Mouse (Mus musculus): ENCODE results near the gene Rsph10b. TPM values are rescaled to one million over a fixed set of nuclear protein-coding genes. Genes with fewer than 3 reads are reported as not detected.

Rsph10b gene
- polyA plus RNA-seq (2011; ENCODE audit: insufficient read depth, insufficient read length, low read depth, missing spikeins), result 2.7 and 4.4 TPM in 2 replicates

GRCm38 (mm10) chr5:143932831-143933230 is at the start of gene Rsph10b:
Gene Rsph10b, plus strand, starts transcription at chr5:143933035.
- Histone ChIP-seq H3K4me3 (ENCODE audit: low read depth, low read length) (peak within 1 kb of the TSS; percentile 34), H3K27ac (ENCODE audit: insufficient read depth, low read length) (no peak within 1 kb of the TSS), H3K27me3 (ENCODE audit: control insufficient read depth, insufficient read depth, low read length, poor library complexity, severe bottlenecking) (no peaks in the 10 kb centered on the region), H3K9ac (ENCODE audit: low read depth, poor library complexity, severe bottlenecking) (no peak within 1 kb of the TSS), H3K9me3 (replicated peaks; ENCODE audit: control insufficient read depth, insufficient read depth, low read length, poor library complexity, severe bottlenecking) (no peaks in the 10 kb centered on the region; the same call in 1 of the 2 replicates), H3K4me1 (ENCODE audit: control insufficient read depth, insufficient read depth, low read length) (no peaks in the 10 kb centered on the region), H3K36me3 (ENCODE audit: control insufficient read depth, insufficient read depth, low read length, poor library complexity, severe bottlenecking) (peaks cover 19% of the 10 kb centered on the region)
- no peak for TF ChIP-seq EP300 (IDR thresholded peaks at IDR 0.05; ENCODE audit: insufficient read depth, low read depth, low read length)
- TF ChIP-seq CTCF (IDR thresholded peaks at IDR 0.05; ENCODE audit: low read depth, low read length), result no peak
- TF ChIP-seq POLR2A (IDR thresholded peaks at IDR 0.05; ENCODE audit: insufficient read depth, low read length), result no peak

- H3K36me3 ChIP-seq (ENCODE audit: control insufficient read depth, insufficient read depth, low read length, poor library complexity, severe bottlenecking), result peaks cover 34% of the 10 kb centered on the region
- H3K9ac ChIP-seq (ENCODE audit: low read depth, poor library complexity, severe bottlenecking), result no peak overlapping the region
- TF ChIP-seq EP300 (IDR thresholded peaks at IDR 0.05; ENCODE audit: insufficient read depth, low read depth, low read length) (no peak), CTCF (IDR thresholded peaks at IDR 0.05; ENCODE audit: low read depth, low read length) (no peak), POLR2A (IDR thresholded peaks at IDR 0.05; ENCODE audit: insufficient read depth, low read length) (no peak)
- H3K9me3 ChIP-seq (replicated peaks; ENCODE audit: control insufficient read depth, insufficient read depth, low read length, poor library complexity, severe bottlenecking), result no peaks in the 10 kb centered on the region
- no peak overlapping the region for H3K4me3 ChIP-seq (ENCODE audit: low read depth, low read length)
- no peaks in the 10 kb centered on the region for H3K4me1 ChIP-seq (ENCODE audit: control insufficient read depth, insufficient read depth, low read length)
- no peak overlapping the region for H3K27ac ChIP-seq (ENCODE audit: insufficient read depth, low read length)
- H3K27me3 ChIP-seq (ENCODE audit: control insufficient read depth, insufficient read depth, low read length, poor library complexity, severe bottlenecking), result no peaks in the 10 kb centered on the region
These were observed 47.6 kb upstream of the Rsph10b start for GRCm38 (mm10) chr5:143885274-143885673.

- no peaks in the 10 kb centered on the region for H3K9me3 ChIP-seq (replicated peaks; ENCODE audit: control insufficient read depth, insufficient read depth, low read length, poor library complexity, severe bottlenecking)
- no peak for TF ChIP-seq CTCF (IDR thresholded peaks at IDR 0.05; ENCODE audit: low read depth, low read length)
- TF ChIP-seq EP300 (IDR thresholded peaks at IDR 0.05; ENCODE audit: insufficient read depth, low read depth, low read length), result no peak
- TF ChIP-seq POLR2A (IDR thresholded peaks at IDR 0.05; ENCODE audit: insufficient read depth, low read length), result no peak
- no peak overlapping the region for H3K4me3 ChIP-seq (ENCODE audit: low read depth, low read length)
- H3K4me1 ChIP-seq (ENCODE audit: control insufficient read depth, insufficient read depth, low read length), result no peaks in the 10 kb centered on the region
- H3K27ac ChIP-seq (ENCODE audit: insufficient read depth, low read length), result no peak overlapping the region
- no peaks in the 10 kb centered on the region for H3K27me3 ChIP-seq (ENCODE audit: control insufficient read depth, insufficient read depth, low read length, poor library complexity, severe bottlenecking)
- H3K36me3 ChIP-seq (ENCODE audit: control insufficient read depth, insufficient read depth, low read length, poor library complexity, severe bottlenecking), result peaks cover 21% of the 10 kb centered on the region
- H3K9ac ChIP-seq (ENCODE audit: low read depth, poor library complexity, severe bottlenecking), result no peak overlapping the region
These were observed 42.1 kb upstream of the Rsph10b start for GRCm38 (mm10) chr5:143890741-143891140.

GRCm38 (mm10) chr5:143892255-143892886 is 40.5 kb upstream of the Rsph10b start:
- Histone ChIP-seq H3K27ac (ENCODE audit: insufficient read depth, low read length) (no peak overlapping the region), H3K4me1 (ENCODE audit: control insufficient read depth, insufficient read depth, low read length) (no peaks in the 10 kb centered on the region), H3K9me3 (replicated peaks; ENCODE audit: control insufficient read depth, insufficient read depth, low read length, poor library complexity, severe bottlenecking) (no peaks in the 10 kb centered on the region), H3K27me3 (ENCODE audit: control insufficient read depth, insufficient read depth, low read length, poor library complexity, severe bottlenecking) (no peaks in the 10 kb centered on the region), H3K4me3 (ENCODE audit: low read depth, low read length) (no peak overlapping the region), H3K36me3 (ENCODE audit: control insufficient read depth, insufficient read depth, low read length, poor library complexity, severe bottlenecking) (peaks cover 14% of the 10 kb centered on the region), H3K9ac (ENCODE audit: low read depth, poor library complexity, severe bottlenecking) (no peak overlapping the region)
- TF ChIP-seq EP300 (IDR thresholded peaks at IDR 0.05; ENCODE audit: insufficient read depth, low read depth, low read length), result no peak
- TF ChIP-seq CTCF (IDR thresholded peaks at IDR 0.05; ENCODE audit: low read depth, low read length), result peak; percentile 15

GRCm38 (mm10) chr5:143893396-143893795 is 39.4 kb upstream of the Rsph10b start:
- no peak overlapping the region for H3K4me3 ChIP-seq (ENCODE audit: low read depth, low read length)
- peaks cover 10% of the 10 kb centered on the region for H3K36me3 ChIP-seq (ENCODE audit: control insufficient read depth, insufficient read depth, low read length, poor library complexity, severe bottlenecking)
- no peak overlapping the region for H3K9ac ChIP-seq (ENCODE audit: low read depth, poor library complexity, severe bottlenecking)
- no peaks in the 10 kb centered on the region for H3K27me3 ChIP-seq (ENCODE audit: control insufficient read depth, insufficient read depth, low read length, poor library complexity, severe bottlenecking)
- no peaks in the 10 kb centered on the region for H3K9me3 ChIP-seq (replicated peaks; ENCODE audit: control insufficient read depth, insufficient read depth, low read length, poor library complexity, severe bottlenecking)
- TF ChIP-seq POLR2A (IDR thresholded peaks at IDR 0.05; ENCODE audit: insufficient read depth, low read length), result no peak
- no peak overlapping the region for H3K27ac ChIP-seq (ENCODE audit: insufficient read depth, low read length)
- H3K4me1 ChIP-seq (ENCODE audit: control insufficient read depth, insufficient read depth, low read length), result no peaks in the 10 kb centered on the region

- no peak within 1 kb of the TSS for H3K27ac ChIP-seq (ENCODE audit: insufficient read depth, low read length)
- no peaks in the 10 kb centered on the region for H3K4me1 ChIP-seq (ENCODE audit: control insufficient read depth, insufficient read depth, low read length)
- no peak within 1 kb of the TSS for H3K9ac ChIP-seq (ENCODE audit: low read depth, poor library complexity, severe bottlenecking)
- H3K4me3 ChIP-seq (ENCODE audit: low read depth, low read length), result no peak within 1 kb of the TSS
- H3K27me3 ChIP-seq (ENCODE audit: control insufficient read depth, insufficient read depth, low read length, poor library complexity, severe bottlenecking), result no peaks in the 10 kb centered on the region
- H3K36me3 ChIP-seq (ENCODE audit: control insufficient read depth, insufficient read depth, low read length, poor library complexity, severe bottlenecking), result peaks cover 14% of the 10 kb centered on the region
- TF ChIP-seq CTCF (IDR thresholded peaks at IDR 0.05; ENCODE audit: low read depth, low read length) (peak; percentile 54), EP300 (IDR thresholded peaks at IDR 0.05; ENCODE audit: insufficient read depth, low read depth, low read length) (no peak)
- no peaks in the 10 kb centered on the region for H3K9me3 ChIP-seq (replicated peaks; ENCODE audit: control insufficient read depth, insufficient read depth, low read length, poor library complexity, severe bottlenecking)
These were observed 35.1 kb upstream of the Rsph10b start, which contains the start of gene Ankrd61 for GRCm38 (mm10) chr5:143897635-143898330. Gene Ankrd61, minus strand, starts transcription at chr5:143897685.

Data from ES-Bruce4 (cell line).